Mouse (Mus musculus) thymus, adult 2 months (tissue): ENCODE data around the gene Pth1r. TPM values are rescaled to one million over a fixed set of nuclear protein-coding genes. Genes with fewer than 3 reads are reported as not detected.
A peak's percentile ranks its signal among the peaks of the same experiment; 100 is the strongest.

ENCODE experiments used
- DNase-seq: peaks from one replicate; pipeline ENCODE4 v3.0.0; 2021
- H3K27ac ChIP-seq: fragments of 200-500 bp; 2 replicates; pipeline ENCODE4 v1.5.1; 2012; ENCODE audit warnings: low read length, control low read depth; ENCODE audit not compliant: control insufficient read depth, insufficient read depth
- H3K27me3 ChIP-seq: fragments of 200-500 bp; 2 replicates; pipeline ENCODE4 v1.6.1; 2012; ENCODE audit warnings: mild to moderate bottlenecking, low read length, moderate library complexity, mixed read lengths; ENCODE audit not compliant: control insufficient read depth, insufficient read depth
- H3K36me3 ChIP-seq: fragments of 200-500 bp; 2 replicates; pipeline ENCODE4 v1.6.1; 2012; ENCODE audit warnings: mild to moderate bottlenecking, low read length, moderate library complexity; ENCODE audit not compliant: control insufficient read depth, insufficient read depth
- H3K4me1 ChIP-seq: fragments of 200-500 bp; replicated peaks from 2 replicates; pipeline ENCODE4 v1.6.1; 2012; ENCODE audit warnings: low read length; ENCODE audit not compliant: control insufficient read depth, insufficient read depth
- H3K4me3 ChIP-seq: fragments of 200-500 bp; 2 replicates; pipeline ENCODE4 v1.5.1; 2012; ENCODE audit warnings: mild to moderate bottlenecking, low read length, control low read depth, moderate library complexity; ENCODE audit not compliant: control insufficient read depth, insufficient read depth
- CTCF ChIP-seq: fragments of 200-500 bp; IDR thresholded peaks from 2 replicates; pipeline ENCODE4 v1.5.1; 2012; ENCODE audit warnings: mild to moderate bottlenecking, control low read depth, low read length, moderate library complexity, borderline replicate concordance; ENCODE audit not compliant: control insufficient read depth, poor library complexity, insufficient read depth; ENCODE audit errors: extremely low read depth
- POLR2A ChIP-seq: fragments of 200-500 bp; IDR thresholded peaks from 2 replicates; pipeline ENCODE4 v1.6.1; 2012; ENCODE audit warnings: mild to moderate bottlenecking, low read length, control low read depth, moderate library complexity; ENCODE audit not compliant: control insufficient read depth, poor library complexity, insufficient read depth; ENCODE audit errors: extremely low read depth
- WGBS: fragments of 180-500 bp; shearing (Covaris S2); methylation state at CpG from one replicate; pipeline ENCODE4 v1.1.7; 2018; 5-methylcytosine and 5-hydroxymethylcytosine counted together
- polyA plus RNA-seq: library from polyadenylated mRNA; depleted of rRNA; stranded (reverse); fragments of >200 nt; gene quantifications from 2 replicates; pipeline ENCODE4 v1.2.3, GENCODE M21; 2012; rRNA removed

The Pth1r gene
- polyA plus RNA-seq, 1 experiment, result 5.8 TPM

DNA sequence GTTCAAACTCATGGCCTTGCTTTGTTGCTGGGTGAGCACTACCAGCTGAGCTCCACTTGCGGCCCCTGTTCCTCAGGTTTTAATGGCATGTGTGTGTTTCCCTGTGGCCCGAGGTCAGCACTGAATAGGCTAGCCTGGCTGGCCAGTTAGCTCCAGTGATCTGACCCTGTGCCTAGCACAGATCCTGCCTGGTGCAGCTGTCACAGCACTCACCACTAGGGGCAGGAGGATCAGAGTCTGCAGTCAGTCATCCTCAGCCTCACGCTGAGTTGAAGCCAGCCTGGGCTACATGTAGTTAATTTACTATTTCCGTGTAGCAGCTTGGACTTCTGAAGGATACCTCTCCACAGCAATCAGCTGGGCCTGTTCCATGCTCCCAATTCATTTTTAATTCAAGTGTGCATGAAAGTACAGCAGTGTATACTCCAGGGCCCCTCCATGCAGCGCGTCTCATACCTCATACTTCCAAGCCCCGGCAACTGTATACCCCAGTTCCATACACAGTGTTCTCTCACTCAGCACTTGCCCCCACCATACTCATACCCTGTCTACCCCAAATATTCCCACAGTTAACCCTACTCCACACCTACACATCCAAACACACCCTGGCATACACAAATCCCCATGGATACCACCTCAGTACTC lies 74.4 kb downstream of the Pth1r start:
- Histone ChIP-seq H3K27me3 (no peaks in the 10 kb centered on the region), H3K4me1 (peaks cover 24% of the 10 kb centered on the region), H3K27ac (no peak overlapping the region), H3K4me3 (no peak overlapping the region), H3K36me3 (no peaks in the 10 kb centered on the region)
- 79% methylated on average over 7 of the region's 7 CpGs for WGBS
- DNase-seq, result peak; percentile 40
- TF ChIP-seq POLR2A (no peak), CTCF (peak; percentile 79)

Other genes starting within 250 kb of the Pth1r start
- gene Setd2, start 214.5 kb downstream of the Pth1r start, polyA plus RNA-seq, result 78.1 and 85.6 TPM in 2 replicates
- gene Nradd, start 122.7 kb downstream of the Pth1r start, polyA plus RNA-seq, result 9.2 and 13.2 TPM in 2 replicates
- gene Nbeal2, start 93.0 kb downstream of the Pth1r start, polyA plus RNA-seq, result 297 and 301 TPM in 2 replicates
- gene Ccdc12, start 90.6 kb downstream of the Pth1r start, polyA plus RNA-seq, result 105 and 152 TPM in 2 replicates
- 2.4 and 293 TPM in 2 replicates for gene Myl3, start 5.3 kb downstream of the Pth1r start, polyA plus RNA-seq
- gene Prss42, start 51.0 kb upstream of the Pth1r start, polyA plus RNA-seq, result not detected in 2 replicates
- 0.11 TPM in 1 of 2 replicates, not detected in the other for gene Prss44, start 66.8 kb upstream of the Pth1r start, polyA plus RNA-seq
- gene Prss43, start 79.5 kb upstream of the Pth1r start, polyA plus RNA-seq, result not detected in 2 replicates
- not detected in 2 replicates for gene Prss45, start 87.4 kb upstream of the Pth1r start, polyA plus RNA-seq
- gene Prss46, start 97.4 kb upstream of the Pth1r start, polyA plus RNA-seq, result 0.08 TPM in 1 of 2 replicates, not detected in the other
- gene Prss50, start 110.8 kb upstream of the Pth1r start, polyA plus RNA-seq, result 0.19 and 0.22 TPM in 2 replicates
- 142 and 145 TPM in 2 replicates for gene Als2cl, start 132.7 kb upstream of the Pth1r start, polyA plus RNA-seq
- gene Tmie, start 133.0 kb upstream of the Pth1r start, polyA plus RNA-seq, result 11.3 and 12.3 TPM in 2 replicates
- 0.74 and 1.7 TPM in 2 replicates for gene Fam240a, start 169.7 kb upstream of the Pth1r start, polyA plus RNA-seq
- gene Tdgf1, start 199.0 kb upstream of the Pth1r start, polyA plus RNA-seq, result 0.47 and 0.66 TPM in 2 replicates
- 0.03 and 1.1 TPM in 2 replicates for gene Lrrc2, start 204.4 kb upstream of the Pth1r start, polyA plus RNA-seq
- gene Rtp3, start 243.4 kb upstream of the Pth1r start, polyA plus RNA-seq, result 0.57 and 1.1 TPM in 2 replicates